Mouse (Mus musculus): ENCODE measurements at regions not wholly inside any gene's neighbourhood (a gene's known extent, or its start where the extent isn't known, plus 50 kb on each side); places are given as distances from the start of the nearest gene placed in this dataset.

DNA sequence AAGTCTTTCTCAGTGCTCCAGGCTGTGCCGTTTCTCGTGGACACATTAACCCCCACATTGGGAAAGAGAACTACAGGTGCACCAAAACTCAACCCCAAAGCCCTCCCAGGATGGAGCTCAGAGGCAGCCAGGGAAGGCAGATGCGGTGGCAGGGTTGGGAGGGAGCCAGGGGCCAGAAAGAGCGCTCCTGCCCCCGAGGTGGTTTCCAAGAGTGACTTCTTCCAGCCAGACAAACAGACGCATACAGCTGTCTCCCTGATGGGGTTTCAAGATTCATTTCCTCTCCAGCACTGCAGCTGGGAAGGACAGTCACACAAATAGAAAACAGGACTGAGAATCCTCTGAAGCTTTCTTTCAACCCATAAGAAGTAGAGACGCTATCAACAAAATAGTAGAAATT, 303.5 kb downstream of the Tns1 start:
- WGBS: 71% methylated on average over 7 of the region's 7 CpGs
- H3K27me3 ChIP-seq (ENCODE audit: control insufficient read depth, insufficient read depth, low read length): no peaks in the 10 kb centered on the region
- no peak for ATAC-seq (replicated peaks; ENCODE audit: extremely low read depth, insufficient read depth, low FRiP score)

DNA sequence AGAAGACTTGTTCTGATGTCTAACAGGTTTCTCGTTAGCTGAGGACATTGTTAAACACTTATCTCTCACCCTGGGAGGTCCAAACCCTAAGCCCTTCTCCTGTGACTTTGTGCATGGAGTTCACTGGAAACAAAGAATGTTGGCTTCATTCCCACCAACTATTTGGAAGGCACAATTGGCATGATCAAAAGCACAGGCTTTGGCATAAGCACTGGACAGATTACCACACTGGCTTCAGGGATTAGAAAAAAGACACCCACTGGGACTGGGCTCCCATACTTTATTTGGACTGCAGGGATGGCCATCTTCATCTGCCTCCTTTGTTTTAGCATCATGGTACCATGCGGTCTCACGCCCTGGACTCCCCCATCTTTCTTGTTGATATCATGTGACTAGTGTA, 317.0 kb downstream of the Tns1 start:
- H3K27ac ChIP-seq (ENCODE audit: low read length): no peak overlapping the region
- H3K9ac ChIP-seq (ENCODE audit: low read length): no peak overlapping the region
- 73% methylated on average over 3 of the region's 3 CpGs for WGBS
- H3K4me1 ChIP-seq (ENCODE audit: control insufficient read depth, insufficient read depth, low read length): peaks cover 2% of the 10 kb centered on the region; the same call in 1 of the 2 replicates
- no peaks in the 10 kb centered on the region for H3K9me3 ChIP-seq (replicated peaks; ENCODE audit: control insufficient read depth, low read length)
- no peaks in the 10 kb centered on the region for H3K36me3 ChIP-seq (ENCODE audit: control insufficient read depth, insufficient read depth)
- no peak for ATAC-seq (replicated peaks; ENCODE audit: extremely low read depth, insufficient read depth, low FRiP score)
- no peak overlapping the region for H3K4me3 ChIP-seq (ENCODE audit: low read length)
- no peaks in the 10 kb centered on the region for H3K27me3 ChIP-seq (ENCODE audit: control insufficient read depth, insufficient read depth, low read length)
- H3K4me2 ChIP-seq (ENCODE audit: low read depth, low read length): no peak overlapping the region

More for the DNA sequence above, 303.5 kb downstream of the Tns1 start:
- no peaks in the 10 kb centered on the region for H3K36me3 ChIP-seq (ENCODE audit: control insufficient read depth, insufficient read depth)
- H3K4me1 ChIP-seq (ENCODE audit: control insufficient read depth, insufficient read depth, low read length): no peaks in the 10 kb centered on the region
- no peak overlapping the region for H3K4me2 ChIP-seq (ENCODE audit: low read depth, low read length)
- H3K9ac ChIP-seq (ENCODE audit: low read length): no peak overlapping the region
- no peak overlapping the region for H3K4me3 ChIP-seq (ENCODE audit: low read length)
- no peak overlapping the region for H3K27ac ChIP-seq (ENCODE audit: low read length)
- no peaks in the 10 kb centered on the region for H3K9me3 ChIP-seq (replicated peaks; ENCODE audit: control insufficient read depth, low read length)

DNA sequence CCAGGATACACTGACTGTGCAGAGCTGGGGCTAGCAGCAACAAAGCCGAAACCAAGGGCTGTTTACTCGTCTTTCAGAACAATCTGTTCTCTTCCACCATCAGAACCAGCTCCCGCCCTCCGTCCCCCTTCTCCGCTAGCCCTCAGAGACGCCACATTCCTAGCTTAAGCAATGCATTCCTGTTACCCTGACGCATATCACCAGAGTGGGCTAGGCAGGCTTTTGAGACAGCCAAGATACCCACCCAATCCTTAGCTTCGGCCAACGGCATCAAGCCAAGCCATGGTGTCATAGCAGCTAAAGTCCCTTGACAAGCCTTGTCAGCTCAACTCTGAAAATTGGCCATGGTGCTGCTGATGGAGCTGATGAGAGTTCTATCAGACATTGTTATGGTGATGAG, 319.1 kb downstream of the Tns1 start:
- ATAC-seq (replicated peaks; ENCODE audit: extremely low read depth, insufficient read depth, low FRiP score): no peak
- H3K4me3 ChIP-seq (ENCODE audit: low read length): no peak overlapping the region
- H3K9ac ChIP-seq (ENCODE audit: low read length): no peak overlapping the region
- peaks cover 2% of the 10 kb centered on the region; the same call in 1 of the 2 replicates for H3K4me1 ChIP-seq (ENCODE audit: control insufficient read depth, insufficient read depth, low read length)
- no peak overlapping the region for H3K4me2 ChIP-seq (ENCODE audit: low read depth, low read length)
- no peak overlapping the region for H3K27ac ChIP-seq (ENCODE audit: low read length)
- H3K36me3 ChIP-seq (ENCODE audit: control insufficient read depth, insufficient read depth): no peaks in the 10 kb centered on the region
- no peaks in the 10 kb centered on the region for H3K27me3 ChIP-seq (ENCODE audit: control insufficient read depth, insufficient read depth, low read length)
- 57% methylated on average over 9 of the region's 9 CpGs for WGBS
- H3K9me3 ChIP-seq (replicated peaks; ENCODE audit: control insufficient read depth, low read length): 0 out of 2 replicates have a peak, but pooled peaks cover 3% of the 10 kb centered on the region

DNA sequence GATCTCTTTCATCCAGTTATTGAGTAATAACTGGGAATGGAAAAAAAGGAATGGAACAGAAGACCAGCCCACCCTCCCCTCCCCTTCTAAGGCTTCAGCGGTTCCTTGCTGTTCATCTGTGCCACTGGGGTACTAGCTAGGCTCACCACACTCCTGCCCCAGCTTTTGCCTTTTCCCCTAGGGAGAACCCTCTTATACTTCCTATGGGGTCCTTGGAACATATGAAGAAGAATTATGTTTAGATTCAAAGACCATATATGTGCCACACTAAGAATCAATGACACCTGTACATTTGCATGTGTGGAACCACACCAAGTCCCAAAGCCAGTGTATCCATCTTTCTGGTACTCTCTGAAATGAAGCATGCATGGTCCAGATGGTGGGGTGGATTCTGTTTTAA, 324.3 kb downstream of the Tns1 start:
- 79% methylated on average over 1 of the region's 1 CpGs for WGBS
- no peak overlapping the region for H3K4me3 ChIP-seq (ENCODE audit: low read length)
- 0 out of 2 replicates have a peak, but pooled peaks cover 3% of the 10 kb centered on the region for H3K9me3 ChIP-seq (replicated peaks; ENCODE audit: control insufficient read depth, low read length)
- 0 out of 2 replicates have a peak, but pooled peaks cover 3% of the 10 kb centered on the region for H3K4me1 ChIP-seq (ENCODE audit: control insufficient read depth, insufficient read depth, low read length)
- H3K27me3 ChIP-seq (ENCODE audit: control insufficient read depth, insufficient read depth, low read length): no peaks in the 10 kb centered on the region
- H3K9ac ChIP-seq (ENCODE audit: low read length): no peak overlapping the region
- H3K4me2 ChIP-seq (ENCODE audit: low read depth, low read length): no peak overlapping the region
- ATAC-seq (replicated peaks; ENCODE audit: extremely low read depth, insufficient read depth, low FRiP score): no peak
- H3K27ac ChIP-seq (ENCODE audit: low read length): no peak overlapping the region
- H3K36me3 ChIP-seq (ENCODE audit: control insufficient read depth, insufficient read depth): no peaks in the 10 kb centered on the region

DNA sequence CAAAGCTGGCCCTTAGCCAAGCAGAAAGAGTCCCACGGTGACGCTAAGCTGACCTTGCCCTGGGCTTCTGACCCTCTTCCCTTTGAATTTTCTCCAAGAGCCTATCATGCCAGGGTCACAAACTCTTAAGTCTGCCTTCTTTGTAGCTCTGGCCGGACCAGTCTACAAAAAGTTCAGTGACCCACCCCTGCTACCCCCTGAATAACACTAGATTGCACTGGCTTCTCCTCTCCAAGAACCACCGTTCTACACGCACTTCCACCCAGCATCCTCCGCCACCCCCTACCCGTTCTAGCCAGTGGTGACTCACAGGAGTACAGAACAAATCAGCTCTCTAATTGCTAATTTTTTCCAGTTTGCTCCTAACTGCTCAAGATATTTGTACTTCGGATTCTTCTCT, 325.0 kb downstream of the Tns1 start:
- 58% methylated on average over 8 of the region's 8 CpGs for WGBS
- Histone ChIP-seq H3K4me3 (ENCODE audit: low read length) (no peak overlapping the region), H3K9ac (ENCODE audit: low read length) (no peak overlapping the region), H3K9me3 (replicated peaks; ENCODE audit: control insufficient read depth, low read length) (0 out of 2 replicates have a peak, but pooled peaks cover 3% of the 10 kb centered on the region), H3K36me3 (ENCODE audit: control insufficient read depth, insufficient read depth) (no peaks in the 10 kb centered on the region), H3K27me3 (ENCODE audit: control insufficient read depth, insufficient read depth, low read length) (no peaks in the 10 kb centered on the region), H3K4me2 (ENCODE audit: low read depth, low read length) (no peak overlapping the region), H3K4me1 (ENCODE audit: control insufficient read depth, insufficient read depth, low read length) (0 out of 2 replicates have a peak, but pooled peaks cover 3% of the 10 kb centered on the region), H3K27ac (ENCODE audit: low read length) (no peak overlapping the region)
- no peak for ATAC-seq (replicated peaks; ENCODE audit: extremely low read depth, insufficient read depth, low FRiP score)

DNA sequence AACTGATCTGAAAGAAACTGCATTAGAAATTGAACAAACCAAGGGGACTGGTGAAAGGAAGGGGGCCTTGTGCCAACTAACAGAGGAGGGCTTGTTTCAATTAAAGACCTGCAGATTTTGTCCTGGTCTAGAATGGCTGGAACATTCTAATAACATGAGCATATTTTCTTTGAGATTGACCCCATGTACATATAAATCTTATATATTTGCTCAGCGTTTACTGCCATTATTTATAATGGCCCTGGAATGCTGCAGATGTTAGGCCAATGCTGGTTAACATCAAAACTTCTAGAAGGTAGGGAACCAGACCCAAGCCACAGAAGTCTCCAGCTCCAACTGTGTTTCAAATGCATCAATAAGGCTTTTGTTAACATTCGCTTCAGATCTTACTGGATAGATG, 326.4 kb downstream of the Tns1 start:
- 77% methylated on average over 2 of the region's 2 CpGs for WGBS
- no peaks in the 10 kb centered on the region for H3K36me3 ChIP-seq (ENCODE audit: control insufficient read depth, insufficient read depth)
- 0 out of 2 replicates have a peak, but pooled peaks cover 3% of the 10 kb centered on the region for H3K9me3 ChIP-seq (replicated peaks; ENCODE audit: control insufficient read depth, low read length)
- H3K27me3 ChIP-seq (ENCODE audit: control insufficient read depth, insufficient read depth, low read length): no peaks in the 10 kb centered on the region
- H3K4me3 ChIP-seq (ENCODE audit: low read length): no peak overlapping the region
- H3K4me2 ChIP-seq (ENCODE audit: low read depth, low read length): no peak overlapping the region
- 0 out of 2 replicates have a peak, but pooled peaks cover 3% of the 10 kb centered on the region for H3K4me1 ChIP-seq (ENCODE audit: control insufficient read depth, insufficient read depth, low read length)
- H3K9ac ChIP-seq (ENCODE audit: low read length): no peak overlapping the region
- no peak for ATAC-seq (replicated peaks; ENCODE audit: extremely low read depth, insufficient read depth, low FRiP score)
- H3K27ac ChIP-seq (ENCODE audit: low read length): no peak overlapping the region

DNA sequence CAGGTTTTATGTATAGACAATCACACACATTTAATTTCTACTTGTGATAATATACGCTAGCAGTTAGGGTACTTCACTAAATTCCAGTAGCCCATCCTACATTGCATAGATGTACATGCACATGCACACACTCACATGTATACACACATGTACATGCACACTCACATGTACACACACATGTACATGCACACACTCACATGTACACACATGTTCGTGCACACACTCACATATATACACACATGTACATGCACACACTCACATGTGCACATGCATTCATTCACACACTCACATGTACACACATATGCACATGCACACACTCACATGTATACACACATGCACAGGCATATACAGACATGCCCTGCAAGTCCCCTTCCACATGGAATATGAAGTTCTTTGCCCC, 326.8 kb downstream of the Tns1 start:
- H3K36me3 ChIP-seq (ENCODE audit: control insufficient read depth, insufficient read depth): no peaks in the 10 kb centered on the region
- no peak overlapping the region for H3K4me2 ChIP-seq (ENCODE audit: low read depth, low read length)
- H3K4me1 ChIP-seq (ENCODE audit: control insufficient read depth, insufficient read depth, low read length): 0 out of 2 replicates have a peak, but pooled peaks cover 3% of the 10 kb centered on the region
- H3K9me3 ChIP-seq (replicated peaks; ENCODE audit: control insufficient read depth, low read length): 0 out of 2 replicates have a peak, but pooled peaks cover 3% of the 10 kb centered on the region
- ATAC-seq (replicated peaks; ENCODE audit: extremely low read depth, insufficient read depth, low FRiP score): no peak
- no peak overlapping the region for H3K9ac ChIP-seq (ENCODE audit: low read length)
- WGBS: 80% methylated on average over 2 of the region's 2 CpGs
- no peak overlapping the region for H3K4me3 ChIP-seq (ENCODE audit: low read length)
- H3K27ac ChIP-seq (ENCODE audit: low read length): no peak overlapping the region
- H3K27me3 ChIP-seq (ENCODE audit: control insufficient read depth, insufficient read depth, low read length): no peaks in the 10 kb centered on the region

DNA sequence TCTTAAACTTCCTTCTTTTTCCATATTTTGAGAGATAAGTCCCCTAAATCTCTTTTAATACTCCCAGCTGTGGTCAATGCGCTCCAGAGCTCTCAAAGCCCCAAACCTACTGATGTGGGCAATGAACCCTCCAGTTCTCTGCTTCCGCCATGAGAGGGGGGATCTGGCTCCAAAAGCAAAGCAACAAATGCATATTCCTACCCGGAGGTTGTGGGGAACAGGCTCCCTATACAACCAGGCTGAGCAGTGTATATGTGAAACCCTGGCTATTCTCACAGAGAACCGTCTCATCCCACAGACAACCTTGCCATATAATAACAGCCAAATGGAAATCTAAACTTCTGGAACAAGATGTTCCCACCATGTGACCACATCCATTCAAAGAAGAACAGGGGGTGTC, 330.4 kb downstream of the Tns1 start:
- H3K27ac ChIP-seq (ENCODE audit: low read length): no peak overlapping the region
- no peak for ATAC-seq (replicated peaks; ENCODE audit: extremely low read depth, insufficient read depth, low FRiP score)
- H3K27me3 ChIP-seq (ENCODE audit: control insufficient read depth, insufficient read depth, low read length): no peaks in the 10 kb centered on the region
- no peaks in the 10 kb centered on the region for H3K36me3 ChIP-seq (ENCODE audit: control insufficient read depth, insufficient read depth)
- H3K4me2 ChIP-seq (ENCODE audit: low read depth, low read length): no peak overlapping the region
- H3K4me3 ChIP-seq (ENCODE audit: low read length): no peak overlapping the region
- H3K9me3 ChIP-seq (replicated peaks; ENCODE audit: control insufficient read depth, low read length): no peaks in the 10 kb centered on the region
- 77% methylated on average over 4 of the region's 4 CpGs for WGBS
- H3K4me1 ChIP-seq (ENCODE audit: control insufficient read depth, insufficient read depth, low read length): no peaks in the 10 kb centered on the region
- H3K9ac ChIP-seq (ENCODE audit: low read length): no peak overlapping the region

DNA sequence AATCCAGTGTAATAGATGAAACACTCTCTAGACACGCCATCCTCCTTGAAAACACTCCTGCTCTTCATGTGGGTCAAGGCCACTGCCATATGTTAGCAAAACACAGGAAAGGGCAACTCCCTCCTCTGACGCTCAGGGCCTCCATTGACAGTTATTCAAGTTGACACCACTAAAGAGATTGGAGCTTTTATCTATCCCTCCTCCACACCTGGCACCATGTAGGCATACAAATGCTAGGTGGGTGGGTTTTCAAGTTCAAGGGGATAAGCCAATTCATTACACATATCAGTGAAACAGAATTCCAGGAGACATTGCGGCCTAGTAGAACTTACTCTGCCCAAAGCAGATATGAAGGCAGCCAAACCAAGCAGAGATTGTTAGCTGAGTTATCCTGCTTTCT, 331.0 kb downstream of the Tns1 start:
- Histone ChIP-seq H3K27ac (ENCODE audit: low read length) (no peak overlapping the region), H3K4me1 (ENCODE audit: control insufficient read depth, insufficient read depth, low read length) (no peaks in the 10 kb centered on the region), H3K9ac (ENCODE audit: low read length) (no peak overlapping the region), H3K4me2 (ENCODE audit: low read depth, low read length) (no peak overlapping the region), H3K36me3 (ENCODE audit: control insufficient read depth, insufficient read depth) (no peaks in the 10 kb centered on the region), H3K9me3 (replicated peaks; ENCODE audit: control insufficient read depth, low read length) (no peaks in the 10 kb centered on the region), H3K27me3 (ENCODE audit: control insufficient read depth, insufficient read depth, low read length) (no peaks in the 10 kb centered on the region), H3K4me3 (ENCODE audit: low read length) (no peak overlapping the region)
- ATAC-seq (replicated peaks; ENCODE audit: extremely low read depth, insufficient read depth, low FRiP score): no peak
- 71% methylated on average over 3 of the region's 3 CpGs for WGBS

Measured in heart, embryonic 16.5 days (tissue).